Mouse (Mus musculus): ENCODE results near the gene Sesn1. TPM values are rescaled to one million over a fixed set of nuclear protein-coding genes. Genes with fewer than 3 reads are reported as not detected.

Gene Sesn1
- total and polyA plus RNA-seq, 2 experiments from 2014 or later = 35.9 to 43.9 TPM

GRCm38 (mm10) chr10:41887080-41887821 lies 77.5 kb downstream of the Sesn1 start:
- under 1% methylated on average over 65 of the region's 65 CpGs for WGBS
- H3K9me3 ChIP-seq (ENCODE audit: low read length) = no peaks in the 10 kb centered on the region
- DNase-seq (ENCODE audit: low spot score) (peak; percentile 99), ATAC-seq (peak; percentile 99)
- TF ChIP-seq CTCF (IDR thresholded peaks at IDR 0.05; ENCODE audit: low read depth) = no peak
- peak overlapping the region; percentile 97 for H3K27ac ChIP-seq
- H3K27me3 ChIP-seq (ENCODE audit: insufficient read depth, low read length) = no peaks in the 10 kb centered on the region
- no peaks in the 10 kb centered on the region for H3K36me3 ChIP-seq (ENCODE audit: insufficient read depth, low read length)
- peak overlapping the region; percentile 77 for H3K4me2 ChIP-seq (ENCODE audit: low read depth, low read length)
- no peaks in the 10 kb centered on the region for H3K4me1 ChIP-seq (ENCODE audit: insufficient read depth, low read length)
- H3K9ac ChIP-seq (replicated peaks; ENCODE audit: low read length) = peak overlapping the region; percentile 88
- H3K4me3 ChIP-seq (ENCODE audit: low read length) = peak overlapping the region; percentile 85

- H3K4me2 ChIP-seq (ENCODE audit: low read depth, low read length) = peak overlapping the region; percentile 77
- no peaks in the 10 kb centered on the region for H3K4me1 ChIP-seq (ENCODE audit: insufficient read depth, low read length)
- 0 out of 2 replicates have a peak overlapping the region, but pooled peaks have one; percentile 97 for H3K27ac ChIP-seq
- no peaks in the 10 kb centered on the region for H3K27me3 ChIP-seq (ENCODE audit: insufficient read depth, low read length)
- DNase-seq (ENCODE audit: low spot score) = peak; percentile 68
- no peak overlapping the region for H3K9ac ChIP-seq (replicated peaks; ENCODE audit: low read length)
- WGBS = 34% methylated on average over 4 of the region's 4 CpGs
- ATAC-seq = no peak
- no peaks in the 10 kb centered on the region for H3K36me3 ChIP-seq (ENCODE audit: insufficient read depth, low read length)
- H3K9me3 ChIP-seq (ENCODE audit: low read length) = no peaks in the 10 kb centered on the region
- peak; percentile 70 for TF ChIP-seq CTCF (IDR thresholded peaks at IDR 0.05; ENCODE audit: low read depth)
- peak overlapping the region; percentile 85 for H3K4me3 ChIP-seq (ENCODE audit: low read length)
Measured at GRCm38 (mm10) chr10:41888365-41888941, 78.7 kb downstream of the Sesn1 start.

- no peak overlapping the region for H3K9ac ChIP-seq (replicated peaks; ENCODE audit: low read length)
- no peak overlapping the region for H3K4me3 ChIP-seq (ENCODE audit: low read length)
- no peaks in the 10 kb centered on the region for H3K36me3 ChIP-seq (ENCODE audit: insufficient read depth, low read length)
- no peak for TF ChIP-seq CTCF (IDR thresholded peaks at IDR 0.05; ENCODE audit: low read depth)
- WGBS = 56% methylated on average over 5 of the region's 5 CpGs
- no peak overlapping the region for H3K27ac ChIP-seq
- H3K9me3 ChIP-seq (ENCODE audit: low read length) = no peaks in the 10 kb centered on the region
- DNase-seq (ENCODE audit: low spot score) (no peak), ATAC-seq (no peak)
- peak overlapping the region; percentile 11 for H3K4me2 ChIP-seq (ENCODE audit: low read depth, low read length)
- no peaks in the 10 kb centered on the region for H3K4me1 ChIP-seq (ENCODE audit: insufficient read depth, low read length)
- H3K27me3 ChIP-seq (ENCODE audit: insufficient read depth, low read length) = no peaks in the 10 kb centered on the region
Measured at GRCm38 (mm10) chr10:41889566-41889965, 79.8 kb downstream of the Sesn1 start.

- ATAC-seq (no peak), DNase-seq (ENCODE audit: low spot score) (no peak)
- H3K9me3 ChIP-seq (ENCODE audit: low read length) = no peaks in the 10 kb centered on the region
- no peaks in the 10 kb centered on the region for H3K27me3 ChIP-seq (ENCODE audit: insufficient read depth, low read length)
- H3K4me3 ChIP-seq (ENCODE audit: low read length) = no peak overlapping the region
- no peaks in the 10 kb centered on the region for H3K36me3 ChIP-seq (ENCODE audit: insufficient read depth, low read length)
- no peak overlapping the region for H3K9ac ChIP-seq (replicated peaks; ENCODE audit: low read length)
- no peaks in the 10 kb centered on the region for H3K4me1 ChIP-seq (ENCODE audit: insufficient read depth, low read length)
- H3K4me2 ChIP-seq (ENCODE audit: low read depth, low read length) = no peak overlapping the region
- H3K27ac ChIP-seq = no peak overlapping the region
- TF ChIP-seq CTCF (IDR thresholded peaks at IDR 0.05; ENCODE audit: low read depth) = no peak
Measured at GRCm38 (mm10) chr10:41890537-41890936, 80.8 kb downstream of the Sesn1 start.

DNA sequence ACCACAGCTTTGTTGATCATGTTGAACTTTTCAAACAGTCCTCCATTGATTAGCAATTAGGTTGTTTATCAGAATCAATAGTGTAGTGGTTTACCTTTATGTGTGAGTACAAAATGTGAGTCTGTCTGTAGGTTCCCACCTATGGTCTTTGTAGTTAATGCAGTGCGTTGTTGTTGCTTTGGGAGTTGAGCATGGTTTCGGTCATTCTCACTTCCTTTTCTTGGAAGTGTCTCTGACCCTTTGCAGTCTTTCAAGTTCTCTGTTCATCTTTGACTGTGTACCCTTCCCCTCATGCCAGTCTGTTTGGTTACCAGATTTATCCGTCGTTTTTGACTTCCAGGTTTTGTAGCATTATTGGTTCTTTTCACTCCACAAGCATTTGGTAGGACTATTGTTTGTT lies 81.6 kb downstream of the Sesn1 start:
- Histone ChIP-seq H3K27me3 (ENCODE audit: insufficient read depth, low read length) (no peaks in the 10 kb centered on the region), H3K9ac (replicated peaks; ENCODE audit: low read length) (no peak overlapping the region), H3K36me3 (ENCODE audit: insufficient read depth, low read length) (no peaks in the 10 kb centered on the region), H3K4me2 (ENCODE audit: low read depth, low read length) (no peak overlapping the region), H3K27ac (no peak overlapping the region), H3K9me3 (ENCODE audit: low read length) (no peaks in the 10 kb centered on the region), H3K4me3 (ENCODE audit: low read length) (no peak overlapping the region), H3K4me1 (ENCODE audit: insufficient read depth, low read length) (no peaks in the 10 kb centered on the region)
- TF ChIP-seq CTCF (IDR thresholded peaks at IDR 0.05; ENCODE audit: low read depth) = no peak
- WGBS = 86% methylated on average over 4 of the region's 4 CpGs
- ATAC-seq (no peak), DNase-seq (ENCODE audit: low spot score) (no peak)

- Histone ChIP-seq H3K9me3 (ENCODE audit: low read length) (no peaks in the 10 kb centered on the region), H3K9ac (replicated peaks; ENCODE audit: low read length) (no peak overlapping the region), H3K4me3 (ENCODE audit: low read length) (no peak overlapping the region), H3K27me3 (ENCODE audit: insufficient read depth, low read length) (no peaks in the 10 kb centered on the region), H3K4me1 (ENCODE audit: insufficient read depth, low read length) (no peaks in the 10 kb centered on the region), H3K4me2 (ENCODE audit: low read depth, low read length) (no peak overlapping the region), H3K36me3 (ENCODE audit: insufficient read depth, low read length) (peaks cover 7% of the 10 kb centered on the region), H3K27ac (peak overlapping the region; percentile 42; the same call in 1 of the 2 replicates)
- DNase-seq (ENCODE audit: low spot score) (peak; percentile 46), ATAC-seq (no peak)
- WGBS = 54% methylated on average over 4 of the region's 4 CpGs
- TF ChIP-seq CTCF (IDR thresholded peaks at IDR 0.05; ENCODE audit: low read depth) = no peak
Measured at GRCm38 (mm10) chr10:41893433-41894411, 84.0 kb downstream of the Sesn1 start.
